Mouse (Mus musculus): ENCODE results near the gene Gbe1. TPM values are rescaled to one million over a fixed set of nuclear protein-coding genes. Genes with fewer than 3 reads are reported as not detected.

Gene Gbe1
- polyA plus RNA-seq, 1 experiment from 2014 or later, result 26.1 TPM

GRCm38 (mm10) chr16:70523566-70523965 is 209.8 kb downstream of the Gbe1 start:
- H3K36me3 ChIP-seq (ENCODE audit: control insufficient read depth, insufficient read depth), result no peaks in the 10 kb centered on the region
- no peak for ATAC-seq
- no peaks in the 10 kb centered on the region for H3K27me3 ChIP-seq (replicated peaks; ENCODE audit: control insufficient read depth, insufficient read depth, low read length)
- 87% methylated on average over 8 of the region's 8 CpGs for WGBS
- H3K9ac ChIP-seq (ENCODE audit: low read depth, low read length), result no peak overlapping the region
- no peak overlapping the region for H3K27ac ChIP-seq (ENCODE audit: low read depth, low read length)
- H3K4me3 ChIP-seq (ENCODE audit: low read depth, low read length), result no peak overlapping the region
- H3K4me1 ChIP-seq (replicated peaks; ENCODE audit: control insufficient read depth, insufficient read depth, low read length), result no peaks in the 10 kb centered on the region
- no peak for TF ChIP-seq CTCF (IDR thresholded peaks at IDR 0.05; ENCODE audit: low read depth)
- no peak overlapping the region for H3K4me2 ChIP-seq (replicated peaks; ENCODE audit: low read depth)
- no peaks in the 10 kb centered on the region for H3K9me3 ChIP-seq (ENCODE audit: control insufficient read depth)

GRCm38 (mm10) chr16:70524273-70524672 is 210.5 kb downstream of the Gbe1 start:
- Histone ChIP-seq H3K4me3 (ENCODE audit: low read depth, low read length) (no peak overlapping the region), H3K4me1 (replicated peaks; ENCODE audit: control insufficient read depth, insufficient read depth, low read length) (no peaks in the 10 kb centered on the region), H3K9me3 (ENCODE audit: control insufficient read depth) (no peaks in the 10 kb centered on the region), H3K9ac (ENCODE audit: low read depth, low read length) (no peak overlapping the region), H3K27me3 (replicated peaks; ENCODE audit: control insufficient read depth, insufficient read depth, low read length) (no peaks in the 10 kb centered on the region), H3K27ac (ENCODE audit: low read depth, low read length) (no peak overlapping the region), H3K4me2 (replicated peaks; ENCODE audit: low read depth) (no peak overlapping the region), H3K36me3 (ENCODE audit: control insufficient read depth, insufficient read depth) (no peaks in the 10 kb centered on the region)
- TF ChIP-seq CTCF (IDR thresholded peaks at IDR 0.05; ENCODE audit: low read depth), result no peak
- WGBS, result 82% methylated on average over 4 of the region's 4 CpGs
- no peak for ATAC-seq

DNA sequence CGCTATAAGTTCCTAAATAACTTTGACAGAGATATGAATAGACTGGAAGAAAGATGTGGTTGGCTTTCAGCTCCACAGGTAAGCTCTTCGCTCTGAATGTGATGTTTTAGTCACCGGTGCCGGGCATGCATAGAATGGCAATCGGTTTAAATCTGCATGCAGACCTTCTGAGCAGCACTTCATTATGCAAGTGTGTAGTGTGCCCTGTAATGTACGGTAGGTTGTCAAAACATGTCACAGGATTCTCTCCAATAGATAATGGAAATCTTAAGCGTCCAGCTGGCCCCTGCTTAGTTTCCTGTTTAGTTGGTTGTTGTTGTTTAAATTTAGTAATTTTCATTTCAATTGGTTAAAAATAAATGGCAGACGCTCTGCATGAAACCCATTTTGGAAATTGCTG is 213.5 kb downstream of the Gbe1 start:
- Histone ChIP-seq H3K27me3 (replicated peaks; ENCODE audit: control insufficient read depth, insufficient read depth, low read length) (no peaks in the 10 kb centered on the region), H3K9ac (ENCODE audit: low read depth, low read length) (no peak overlapping the region), H3K27ac (ENCODE audit: low read depth, low read length) (no peak overlapping the region), H3K4me2 (replicated peaks; ENCODE audit: low read depth) (no peak overlapping the region), H3K9me3 (ENCODE audit: control insufficient read depth) (no peaks in the 10 kb centered on the region), H3K36me3 (ENCODE audit: control insufficient read depth, insufficient read depth) (no peaks in the 10 kb centered on the region), H3K4me3 (ENCODE audit: low read depth, low read length) (no peak overlapping the region), H3K4me1 (replicated peaks; ENCODE audit: control insufficient read depth, insufficient read depth, low read length) (no peaks in the 10 kb centered on the region)
- WGBS, result 92% methylated on average over 8 of the region's 8 CpGs
- TF ChIP-seq CTCF (IDR thresholded peaks at IDR 0.05; ENCODE audit: low read depth), result no peak
- no peak for ATAC-seq

- no peaks in the 10 kb centered on the region for H3K4me1 ChIP-seq (replicated peaks; ENCODE audit: control insufficient read depth, insufficient read depth, low read length)
- 73% methylated on average over 2 of the region's 2 CpGs for WGBS
Measured at GRCm38 (mm10) chr16:70535224-70535623, 221.5 kb downstream of the Gbe1 start.

DNA sequence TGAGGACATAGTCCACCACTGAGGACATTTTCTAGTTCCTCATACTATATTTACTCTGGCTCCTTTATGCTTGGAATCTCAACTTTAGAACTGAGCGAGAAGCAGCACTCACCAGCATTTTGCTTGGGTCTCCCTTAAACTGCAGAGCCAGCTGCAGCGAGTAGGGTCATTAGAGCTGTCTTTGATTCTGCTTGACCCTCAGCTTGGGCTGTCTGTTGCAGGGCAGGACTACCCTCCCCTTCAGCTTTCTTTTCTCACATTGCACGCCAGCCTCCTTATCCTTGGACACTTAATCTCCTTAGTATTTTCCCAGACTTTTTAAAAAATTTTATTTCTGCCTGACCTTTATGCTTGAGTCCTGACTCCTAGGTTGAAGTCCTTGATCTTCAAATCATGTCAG is 237.1 kb downstream of the Gbe1 start:
- Histone ChIP-seq H3K9ac (ENCODE audit: low read depth, low read length) (no peak overlapping the region), H3K27ac (ENCODE audit: low read depth, low read length) (no peak overlapping the region), H3K4me1 (replicated peaks; ENCODE audit: control insufficient read depth, insufficient read depth, low read length) (no peaks in the 10 kb centered on the region), H3K36me3 (ENCODE audit: control insufficient read depth, insufficient read depth) (no peaks in the 10 kb centered on the region), H3K27me3 (replicated peaks; ENCODE audit: control insufficient read depth, insufficient read depth, low read length) (no peaks in the 10 kb centered on the region), H3K4me3 (ENCODE audit: low read depth, low read length) (no peak overlapping the region), H3K4me2 (replicated peaks; ENCODE audit: low read depth) (no peak overlapping the region), H3K9me3 (ENCODE audit: control insufficient read depth) (no peaks in the 10 kb centered on the region)
- no peak for TF ChIP-seq CTCF (IDR thresholded peaks at IDR 0.05; ENCODE audit: low read depth)
- ATAC-seq, result no peak
- WGBS, result 78% methylated on average over 3 of the region's 3 CpGs

More at GRCm38 (mm10) chr16:70535224-70535623, 221.5 kb downstream of the Gbe1 start:
- no peak overlapping the region for H3K27ac ChIP-seq (ENCODE audit: low read depth, low read length)
- no peak overlapping the region for H3K9ac ChIP-seq (ENCODE audit: low read depth, low read length)
- no peaks in the 10 kb centered on the region for H3K9me3 ChIP-seq (ENCODE audit: control insufficient read depth)
- H3K36me3 ChIP-seq (ENCODE audit: control insufficient read depth, insufficient read depth), result no peaks in the 10 kb centered on the region
- H3K4me3 ChIP-seq (ENCODE audit: low read depth, low read length), result no peak overlapping the region
- H3K4me2 ChIP-seq (replicated peaks; ENCODE audit: low read depth), result no peak overlapping the region
- ATAC-seq, result no peak
- H3K27me3 ChIP-seq (replicated peaks; ENCODE audit: control insufficient read depth, insufficient read depth, low read length), result no peaks in the 10 kb centered on the region
- no peak for TF ChIP-seq CTCF (IDR thresholded peaks at IDR 0.05; ENCODE audit: low read depth)

DNA sequence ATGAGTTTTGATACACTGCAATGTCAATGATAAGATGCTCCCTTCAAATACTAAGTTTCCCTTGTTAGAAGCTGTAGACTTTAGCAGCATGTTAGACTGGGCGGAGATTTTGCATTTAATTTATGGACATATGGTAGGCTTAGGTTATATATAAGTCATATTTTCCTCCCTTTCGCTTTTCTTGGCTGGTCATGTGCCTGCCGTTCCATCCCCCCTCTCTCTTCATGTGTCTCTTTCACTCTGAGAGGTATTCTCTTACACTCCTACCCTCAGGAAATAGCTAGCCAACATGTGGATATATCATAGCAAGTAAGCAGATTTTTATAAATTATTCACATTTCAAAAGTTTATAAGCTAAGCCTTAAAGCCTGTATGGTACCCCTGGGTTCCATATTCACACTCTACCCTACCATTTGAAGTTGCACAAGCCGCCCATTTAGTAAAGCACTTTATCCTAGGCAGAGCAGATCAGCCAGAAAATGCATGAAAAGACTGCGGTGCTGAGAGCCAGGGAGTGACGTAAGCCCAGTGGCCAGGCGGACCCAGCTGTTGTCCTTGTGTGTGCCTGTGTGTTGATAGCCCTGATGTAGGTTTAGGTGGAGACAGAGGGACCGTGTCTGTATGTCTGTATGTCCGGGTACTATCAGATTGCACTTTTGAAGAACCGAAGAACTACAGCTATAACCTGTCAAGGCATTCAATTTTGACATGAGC is 248.0 kb downstream of the Gbe1 start:
- Histone ChIP-seq H3K36me3 (ENCODE audit: control insufficient read depth, insufficient read depth) (no peaks in the 10 kb centered on the region), H3K27me3 (replicated peaks; ENCODE audit: control insufficient read depth, insufficient read depth, low read length) (no peaks in the 10 kb centered on the region), H3K4me3 (ENCODE audit: low read depth, low read length) (no peak overlapping the region), H3K9ac (ENCODE audit: low read depth, low read length) (no peak overlapping the region), H3K9me3 (ENCODE audit: control insufficient read depth) (no peaks in the 10 kb centered on the region), H3K4me2 (replicated peaks; ENCODE audit: low read depth) (no peak overlapping the region), H3K27ac (ENCODE audit: low read depth, low read length) (no peak overlapping the region), H3K4me1 (replicated peaks; ENCODE audit: control insufficient read depth, insufficient read depth, low read length) (no peaks in the 10 kb centered on the region; the same call in 1 of the 2 replicates)
- no peak for ATAC-seq
- 80% methylated on average over 10 of the region's 10 CpGs for WGBS
- TF ChIP-seq CTCF (IDR thresholded peaks at IDR 0.05; ENCODE audit: low read depth), result no peak
